Mouse (Mus musculus): ENCODE data around the gene Sgk1.

DNA sequence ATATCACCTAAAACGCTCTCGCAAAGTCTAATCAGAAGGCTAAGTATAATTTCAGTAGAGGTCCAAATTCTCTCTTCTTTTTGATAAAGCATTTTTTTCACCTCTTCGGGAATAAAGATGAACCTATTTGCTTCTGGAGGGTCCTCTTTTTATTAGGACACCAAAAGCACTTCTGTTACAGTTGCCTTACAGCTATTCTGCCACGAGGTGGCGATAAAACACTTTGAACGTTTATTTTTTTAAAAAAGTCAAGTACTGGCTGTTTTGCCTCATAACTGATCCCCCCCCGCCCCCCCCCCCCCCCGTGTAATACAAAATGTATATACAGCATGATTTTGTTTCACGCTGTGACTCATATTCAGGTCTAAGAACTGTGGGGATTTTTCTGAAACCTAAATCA is 152.3 kb downstream of the Sgk1 start:
- TF ChIP-seq FLI1 (IDR thresholded peaks at IDR 0.05; ENCODE audit: low read length): no peak
- TF ChIP-seq GATA1 (IDR thresholded peaks at IDR 0.05; ENCODE audit: borderline replicate concordance, low read length): no peak

All from megakaryocyte, embryonic 14.5 days (primary cell).